ENCODE assay signal across 25 mouse cellular contexts in genomic region chr9:14335829-14336228, GRCm38 (mm10).
"Had no signal": no experiment of that assay in that cellular context is flagged by ENCODE, and none has a peak within 500 bp of the region (broad histone marks: within the 10 kb centered on the region; RNA-seq: fewer than 3 reads in every experiment).

No protein-coding gene starts in this region.

- DNase-seq: gastrocnemius, adult 2 months; gastrocnemius, postnatal 10 days; gastrocnemius, postnatal 25 days; heart, adult 18-20 months; heart, postnatal 10 days; heart, postnatal 4 days; kidney, adult 11 months; kidney, adult 2 months; kidney, adult 9 months; kidney, postnatal 14 days; kidney, postnatal 36 days had no signal

- H3K4me2 ChIP-seq: heart, embryonic 12.5 days; hindbrain, embryonic 12.5 days; hindbrain, embryonic 14.5 days; kidney, embryonic 15.5 days; limb, embryonic 12.5 days; liver, embryonic 12.5 days had no signal

- H3K9ac ChIP-seq: heart, embryonic 12.5 days; hindbrain, embryonic 12.5 days; hindbrain, embryonic 14.5 days; kidney, embryonic 15.5 days; limb, embryonic 12.5 days; liver, embryonic 12.5 days; liver, embryonic 14.5 days had no signal

- H3K9me3 ChIP-seq: heart, embryonic 10.5 days; heart, embryonic 12.5 days; hindbrain, embryonic 10.5 days; hindbrain, embryonic 12.5 days; kidney, embryonic 15.5 days; limb, embryonic 10.5 days; limb, embryonic 12.5 days; liver, embryonic 12.5 days had no signal

- H3K36me3 ChIP-seq: heart, embryonic 10.5 days; hindbrain, embryonic 10.5 days; liver, embryonic 12.5 days had no signal

- H3K27ac ChIP-seq: gastrocnemius, adult 2 months; heart, embryonic 10.5 days; hindbrain, embryonic 10.5 days; hindbrain, embryonic 12.5 days; hindbrain, embryonic 14.5 days; kidney, embryonic 15.5 days; kidney, postnatal 0 days; left cerebral cortex, adult 2 months; limb, embryonic 10.5 days; limb, embryonic 12.5 days; liver, embryonic 12.5 days; liver, embryonic 14.5 days had no signal

- H3K27me3 ChIP-seq: heart, embryonic 12.5 days; hindbrain, embryonic 12.5 days; kidney, embryonic 15.5 days; limb, embryonic 12.5 days had no signal

- H3K4me1 ChIP-seq: hindbrain, embryonic 10.5 days; hindbrain, embryonic 12.5 days; kidney, embryonic 15.5 days; limb, embryonic 10.5 days; limb, embryonic 12.5 days; liver, embryonic 12.5 days had no signal

- H3K4me3 ChIP-seq: gastrocnemius, adult 2 months; heart, embryonic 10.5 days; heart, embryonic 12.5 days; hindbrain, embryonic 10.5 days; hindbrain, embryonic 12.5 days; kidney, embryonic 15.5 days; left cerebral cortex, adult 2 months; limb, embryonic 10.5 days; limb, embryonic 12.5 days; liver, embryonic 12.5 days had no signal

- ATAC-seq: hindbrain, embryonic 16.5 days; intestine, embryonic 16.5 days; liver, embryonic 12.5 days had no signal
